In genomic region chr6:83032769-83033191, GRCm38 (mm10) we compare ENCODE assay signal across 7 mouse cellular contexts. TPM values are rescaled to one million over a fixed set of nuclear protein-coding genes. Genes with fewer than 3 reads are reported as not detected.
DNase-seq lines count a peak whose midpoint lies in the region; ATAC-seq lines count a peak whose summit lies in the region.

No protein-coding gene starts in this region.

- no peaks in the 10 kb centered on the region for H3K9me3 ChIP-seq in forebrain, embryonic 10.5 days
- H3K9me3 ChIP-seq in intestine, embryonic 14.5 days (ENCODE audit: control insufficient read depth, low read length) = no peaks in the 10 kb centered on the region
- no peaks in the 10 kb centered on the region for H3K9me3 ChIP-seq in lung, embryonic 15.5 days

- peaks cover 3% of the 10 kb centered on the region; the same call in 1 of the 2 replicates for H3K36me3 ChIP-seq in forebrain, embryonic 10.5 days (replicated peaks)
- 0 out of 2 replicates have a peak, but pooled peaks cover 5% of the 10 kb centered on the region for H3K36me3 ChIP-seq in intestine, embryonic 14.5 days (ENCODE audit: control insufficient read depth, insufficient read depth, low read length)
- no peaks in the 10 kb centered on the region for H3K36me3 ChIP-seq in lung, embryonic 15.5 days

- peaks cover 69% of the 10 kb centered on the region for H3K4me1 ChIP-seq in forebrain, embryonic 10.5 days
- H3K4me1 ChIP-seq in intestine, embryonic 14.5 days (replicated peaks; ENCODE audit: control insufficient read depth, insufficient read depth, low read length) = peaks cover 18% of the 10 kb centered on the region
- H3K4me1 ChIP-seq in lung, embryonic 15.5 days = peaks cover 36% of the 10 kb centered on the region

- H3K4me2 ChIP-seq in intestine, embryonic 14.5 days (ENCODE audit: low read length) = peak overlapping the region; percentile 80
- H3K4me2 ChIP-seq in lung, embryonic 15.5 days = peak overlapping the region; percentile 92

- peak overlapping the region; percentile 58 for H3K9ac ChIP-seq in intestine, embryonic 14.5 days (ENCODE audit: low read length)
- peak overlapping the region; percentile 60 for H3K9ac ChIP-seq in lung, embryonic 15.5 days

- peak overlapping the region; percentile 86 for H3K27ac ChIP-seq in forebrain, embryonic 10.5 days
- H3K27ac ChIP-seq in intestine, embryonic 14.5 days (ENCODE audit: low read depth) = peak overlapping the region; percentile 87
- H3K27ac ChIP-seq in lung, embryonic 15.5 days = peak overlapping the region; percentile 95

- ATAC-seq in CD4-positive, CD25-positive, alpha-beta regulatory T cell, adult 4 months = peak; percentile 56
- peak; percentile 32 for ATAC-seq in intestine, embryonic 14.5 days (replicated peaks; ENCODE audit: low FRiP score, low TSS enrichment, low read depth)
- peak; percentile 9; the same call in 1 of the 2 replicates for ATAC-seq in lung, embryonic 15.5 days (ENCODE audit: borderline replicate concordance, extremely low read depth, low FRiP score, low TSS enrichment)
- ATAC-seq in neutrophil, adult 5-6 weeks (ENCODE audit: extremely low read depth, insufficient number of reproducible peaks, low FRiP score, poor library complexity, severe bottlenecking) = peak; percentile 30; the same call in 1 of the 2 replicates

- peak overlapping the region; percentile 68 for H3K4me3 ChIP-seq in forebrain, embryonic 10.5 days
- H3K4me3 ChIP-seq in intestine, embryonic 14.5 days (ENCODE audit: low read depth, low read length) = peak overlapping the region; percentile 68
- peak overlapping the region; percentile 76 for H3K4me3 ChIP-seq in lung, embryonic 15.5 days

- WGBS in forebrain, embryonic 10.5 days = under 1% methylated on average over 31 of the region's 31 CpGs
- 2% methylated on average over 31 of the region's 31 CpGs for WGBS in intestine, embryonic 14.5 days
- 0% methylated on average over 31 of the region's 31 CpGs for WGBS in lung, embryonic 15.5 days

- DNase-seq in NIH3T3 (ENCODE audit: low read depth) = peak; percentile 65
- peak; percentile 70 for DNase-seq in forebrain, embryonic 10.5 days (ENCODE audit: extremely low spot score, low spot score)
- peak; percentile 81 for DNase-seq in intestine, embryonic 14.5 days (ENCODE audit: low spot score)
- peak; percentile 62 for DNase-seq in yolk sac, embryonic 10.5 days (ENCODE audit: low spot score)

- peaks cover 98% of the 10 kb centered on the region for H3K27me3 ChIP-seq in forebrain, embryonic 10.5 days (ENCODE audit: poor library complexity, severe bottlenecking)
- peaks cover 13% of the 10 kb centered on the region; the same call in 1 of the 2 replicates for H3K27me3 ChIP-seq in intestine, embryonic 14.5 days (replicated peaks; ENCODE audit: control insufficient read depth, insufficient read depth, low read length)
- H3K27me3 ChIP-seq in lung, embryonic 15.5 days = peaks cover 3% of the 10 kb centered on the region; the same call in 1 of the 2 replicates

RNA-seq across cellular contexts. Expression of gene Dok1, which starts 0.5 kb away (rescaled TPM):
- 100 to 1,000 TPM in 1 of 2 experiments, 10 to 100 TPM in 1; 31.8 to 115 TPM for polyA plus RNA-seq in CD4-positive, CD25-positive, alpha-beta regulatory T cell, adult 4 months (2017; shearing (Covaris generic))
- polyA plus RNA-seq in forebrain, embryonic 10.5 days (2016; fragmentation: Nextera tagmentation; extraction: Ambion mirVana) = 10.4 and 10.9 TPM in 2 replicates
- polyA plus RNA-seq in intestine, embryonic 14.5 days (2014; fragmentation: Nextera tagmentation; extraction: Ambion mirVana) = 7.6 and 9.1 TPM in 2 replicates
- polyA plus RNA-seq in lung, embryonic 15.5 days (2015; fragmentation: Nextera tagmentation; extraction: Ambion mirVana) = 18.3 and 19.6 TPM in 2 replicates
- 20.7 and 25.4 TPM in 2 replicates for total RNA-seq in neutrophil, adult 5-6 weeks (2017)

RNA-seq across cellular contexts. Expression of gene Loxl3, which starts 1.2 kb away (rescaled TPM):
- 1 to 10 TPM in 1 of 2 experiments, not detected in 1; 1.8 TPM for polyA plus RNA-seq in CD4-positive, CD25-positive, alpha-beta regulatory T cell, adult 4 months (2017; shearing (Covaris generic))
- polyA plus RNA-seq in forebrain, embryonic 10.5 days (2016; fragmentation: Nextera tagmentation; extraction: Ambion mirVana) = 7.2 and 9.4 TPM in 2 replicates
- 13.6 and 14.4 TPM in 2 replicates for polyA plus RNA-seq in intestine, embryonic 14.5 days (2014; fragmentation: Nextera tagmentation; extraction: Ambion mirVana)
- polyA plus RNA-seq in lung, embryonic 15.5 days (2015; fragmentation: Nextera tagmentation; extraction: Ambion mirVana) = 21.9 and 23.2 TPM in 2 replicates
- 0.47 and 0.74 TPM in 2 replicates for total RNA-seq in neutrophil, adult 5-6 weeks (2017)

RNA-seq across cellular contexts. Expression of gene Aup1, which starts 21.5 kb away (rescaled TPM):
- polyA plus RNA-seq in CD4-positive, CD25-positive, alpha-beta regulatory T cell, adult 4 months (2017; shearing (Covaris generic)) = 100 to 1,000 TPM; 424 to 552 TPM
- polyA plus RNA-seq in forebrain, embryonic 10.5 days (2016; fragmentation: Nextera tagmentation; extraction: Ambion mirVana) = 164 and 169 TPM in 2 replicates
- polyA plus RNA-seq in intestine, embryonic 14.5 days (2014; fragmentation: Nextera tagmentation; extraction: Ambion mirVana) = 158 and 167 TPM in 2 replicates
- polyA plus RNA-seq in lung, embryonic 15.5 days (2015; fragmentation: Nextera tagmentation; extraction: Ambion mirVana) = 177 and 188 TPM in 2 replicates
- total RNA-seq in neutrophil, adult 5-6 weeks (2017) = 221 and 242 TPM in 2 replicates

RNA-seq across cellular contexts. Expression of gene Htra2, which starts 22.3 kb away (rescaled TPM):
- polyA plus RNA-seq in CD4-positive, CD25-positive, alpha-beta regulatory T cell, adult 4 months (2017; shearing (Covaris generic)) = 10 to 100 TPM; 27.3 to 37.9 TPM
- polyA plus RNA-seq in forebrain, embryonic 10.5 days (2016; fragmentation: Nextera tagmentation; extraction: Ambion mirVana) = 78.1 and 92.0 TPM in 2 replicates
- polyA plus RNA-seq in intestine, embryonic 14.5 days (2014; fragmentation: Nextera tagmentation; extraction: Ambion mirVana) = 42.6 and 45.9 TPM in 2 replicates
- polyA plus RNA-seq in lung, embryonic 15.5 days (2015; fragmentation: Nextera tagmentation; extraction: Ambion mirVana) = 76.6 and 78.4 TPM in 2 replicates
- total RNA-seq in neutrophil, adult 5-6 weeks (2017) = 33.3 and 36.1 TPM in 2 replicates

RNA-seq across cellular contexts. Expression of gene Dqx1, which starts 24.9 kb away (rescaled TPM):
- polyA plus RNA-seq in CD4-positive, CD25-positive, alpha-beta regulatory T cell, adult 4 months (2017; shearing (Covaris generic)) = 1 to 10 TPM; 1.9 to 4.5 TPM
- polyA plus RNA-seq in forebrain, embryonic 10.5 days (2016; fragmentation: Nextera tagmentation; extraction: Ambion mirVana) = 1.7 TPM in 2 replicates
- 7.7 and 8.2 TPM in 2 replicates for polyA plus RNA-seq in intestine, embryonic 14.5 days (2014; fragmentation: Nextera tagmentation; extraction: Ambion mirVana)
- 0.98 and 1.7 TPM in 2 replicates for polyA plus RNA-seq in lung, embryonic 15.5 days (2015; fragmentation: Nextera tagmentation; extraction: Ambion mirVana)
- total RNA-seq in neutrophil, adult 5-6 weeks (2017) = 2.5 and 4.3 TPM in 2 replicates

Comparison
In these comparisons a context has a peak if more than half of its experiments do, and no peak if none do; other contexts are left out.
1. Peak in every context shown above with its lines: DNase-seq, ATAC-seq, H3K4me3 ChIP-seq and H3K27ac ChIP-seq.